Mouse (Mus musculus) CH12.LX (cell line): Measurements from ENCODE around the gene Tex33. TPM values are rescaled to one million over a fixed set of nuclear protein-coding genes. Genes with fewer than 3 reads are reported as not detected.

ENCODE experiments used
- DNase-seq: peaks from one replicate; pipeline ENCODE4 v3.0.0-alpha.2; 2013; ENCODE audit errors: extremely low read depth
- H3K27ac ChIP-seq: 2 replicates; pipeline ENCODE4 v1.5.1; 2012; ENCODE audit warnings: low read depth, mild to moderate bottlenecking, control low read depth, moderate library complexity; ENCODE audit not compliant: insufficient read depth
- H3K27me3 ChIP-seq: replicated peaks from 2 replicates; pipeline ENCODE3; 2012; ENCODE audit warnings: inconsistent platforms
- H3K36me3 ChIP-seq, 2 experiments: replicated peaks in 1 of 2; 2 replicates each; pipeline versions ENCODE3 to v1.6.1; 2012; ENCODE audit warnings: inconsistent platforms in 1 of 2, low read length in 1 of 2, mild to moderate bottlenecking in 1 of 2, mixed read lengths in 1 of 2, moderate library complexity in 1 of 2; ENCODE audit not compliant: control insufficient read depth in 1 of 2, insufficient read depth in 1 of 2
- H3K4me1 ChIP-seq, 2 experiments: 2 replicates each; pipeline ENCODE4 v1.6.1; 2012; ENCODE audit warnings: inconsistent platforms in 1 of 2, moderate library complexity in 1 of 2; ENCODE audit not compliant: insufficient read depth in 2 of 2, control insufficient read depth in 1 of 2
- H3K4me2 ChIP-seq: 2 replicates; pipeline ENCODE4 v1.6.1; 2012; ENCODE audit warnings: low read depth, mild to moderate bottlenecking, control low read depth; ENCODE audit not compliant: poor library complexity, insufficient read depth, severe bottlenecking
- H3K4me3 ChIP-seq, 3 experiments: fragments of 150-350 bp in 1 of 3; sonication (generic) in 1 of 3; replicated peaks in 1 of 3; 2 replicates each; pipeline versions ENCODE3 to v1.5.1; 2011 to 2012; ENCODE audit warnings: low read depth in 2 of 3, low read length in 2 of 3, mild to moderate bottlenecking in 2 of 3, moderate library complexity in 2 of 3, control low read depth in 1 of 3, improper control_type of control experiment in 1 of 3, inconsistent platforms in 1 of 3, mixed read lengths in 1 of 3; ENCODE audit not compliant: poor library complexity in 1 of 3
- H3K79me2 ChIP-seq: replicated peaks from 2 replicates; pipeline ENCODE4 v1.6.1; 2012; ENCODE audit warnings: mild to moderate bottlenecking, moderate library complexity; ENCODE audit not compliant: control insufficient read depth, poor library complexity, insufficient read depth, severe bottlenecking; ENCODE audit errors: extremely low read depth
- H3K9ac ChIP-seq: 2 replicates; pipeline ENCODE4 v1.6.1; 2012; ENCODE audit warnings: low read depth, mild to moderate bottlenecking, control low read depth, moderate library complexity; ENCODE audit not compliant: insufficient read depth
- H3K9me3 ChIP-seq: replicated peaks from 2 replicates; pipeline ENCODE3; 2012; ENCODE audit warnings: low read length, inconsistent platforms, mixed read lengths
- BHLHE40 ChIP-seq: IDR thresholded peaks from 2 replicates; pipeline ENCODE4 v1.6.1; 2011; ENCODE audit warnings: mild to moderate bottlenecking, low read depth, low read length, improper control_type of control experiment
- CTCF ChIP-seq, 2 experiments: IDR thresholded peaks in 1 of 2; conservative IDR thresholded peaks in 1 of 2; 2 replicates each; pipeline ENCODE4 v1.5.1; 2011 to 2012; ENCODE audit warnings: low read depth in 2 of 2, low read length in 2 of 2, improper control_type of control experiment in 1 of 2, inconsistent platforms in 1 of 2, mild to moderate bottlenecking in 1 of 2, moderate library complexity in 1 of 2
- E2F4 ChIP-seq: IDR thresholded peaks from 2 replicates; pipeline ENCODE4 v1.6.1; 2011; ENCODE audit warnings: low read depth, low read length, improper control_type of control experiment; ENCODE audit not compliant: insufficient replicate concordance
- ELF1 ChIP-seq: IDR thresholded peaks from 2 replicates; pipeline ENCODE4 v1.6.1; 2014; ENCODE audit warnings: low read depth, mild to moderate bottlenecking, inconsistent platforms, low read length, improper control_type of control experiment
- EP300 ChIP-seq: IDR thresholded peaks from 2 replicates; pipeline ENCODE4 v1.6.1; 2011; ENCODE audit warnings: low read length, improper control_type of control experiment
- ETS1 ChIP-seq: conservative IDR thresholded peaks from 2 replicates; pipeline ENCODE4 v1.6.1; 2012; ENCODE audit warnings: low read depth, mild to moderate bottlenecking, inconsistent platforms, low read length, improper control_type of control experiment, moderate library complexity
- GABPA ChIP-seq: IDR thresholded peaks from 2 replicates; pipeline ENCODE4 v1.6.1; 2012; ENCODE audit warnings: low read depth, low read length, improper control_type of control experiment, inconsistent platforms; ENCODE audit not compliant: insufficient replicate concordance
- HCFC1 ChIP-seq: IDR thresholded peaks from 2 replicates; pipeline ENCODE4 v1.6.1; 2012; ENCODE audit warnings: low read depth, mild to moderate bottlenecking, inconsistent platforms, low read length, improper control_type of control experiment
- JUND ChIP-seq: conservative IDR thresholded peaks from 2 replicates; pipeline ENCODE4 v1.6.1; 2011; ENCODE audit warnings: low read depth, low read length, improper control_type of control experiment
- KAT2A ChIP-seq: IDR thresholded peaks from 2 replicates; pipeline ENCODE4 v1.6.1; 2012; ENCODE audit warnings: low read length, improper control_type of control experiment, inconsistent platforms; ENCODE audit not compliant: insufficient replicate concordance
- MAFK ChIP-seq: IDR thresholded peaks from 2 replicates; pipeline ENCODE4 v1.6.1; 2011; ENCODE audit warnings: low read length, improper control_type of control experiment; ENCODE audit not compliant: insufficient replicate concordance
- MAX ChIP-seq: IDR thresholded peaks from 2 replicates; pipeline ENCODE4 v1.6.1; 2011; ENCODE audit warnings: low read length, improper control_type of control experiment
- MAZ ChIP-seq: IDR thresholded peaks from 2 replicates; pipeline ENCODE4 v1.6.1; 2012; ENCODE audit warnings: low read depth, mild to moderate bottlenecking, inconsistent platforms, low read length, improper control_type of control experiment, moderate library complexity
- MEF2A ChIP-seq: IDR thresholded peaks from 2 replicates; pipeline ENCODE4 v1.6.1; 2014; ENCODE audit warnings: low read depth, mild to moderate bottlenecking, inconsistent platforms, low read length, improper control_type of control experiment, borderline replicate concordance
- MXI1 ChIP-seq: IDR thresholded peaks from 2 replicates; pipeline ENCODE4 v1.6.1; 2011; ENCODE audit warnings: mild to moderate bottlenecking, low read depth, low read length, improper control_type of control experiment
- MYC ChIP-seq: IDR thresholded peaks from 2 replicates; pipeline ENCODE4 v1.6.1; 2011; ENCODE audit warnings: low read depth, mild to moderate bottlenecking, improper control_type of control experiment, low read length
- NELFE ChIP-seq: IDR thresholded peaks from 2 replicates; pipeline ENCODE4 v1.6.1; 2011; ENCODE audit warnings: low read depth, low read length, improper control_type of control experiment
- NRF1 ChIP-seq: IDR thresholded peaks from 2 replicates; pipeline ENCODE4 v1.6.1; 2014; ENCODE audit warnings: low read depth, mild to moderate bottlenecking, inconsistent platforms, low read length, improper control_type of control experiment, moderate library complexity
- POLR2A ChIP-seq: IDR thresholded peaks from 2 replicates; pipeline ENCODE4 v1.6.1; 2011; ENCODE audit warnings: low read depth, mild to moderate bottlenecking, improper control_type of control experiment, low read length
- POLR2AphosphoS2 ChIP-seq: IDR thresholded peaks from 2 replicates; pipeline ENCODE4 v1.6.1; 2011; ENCODE audit warnings: low read depth, low read length, improper control_type of control experiment
- RAD21 ChIP-seq: IDR thresholded peaks from 2 replicates; pipeline ENCODE4 v1.6.1; 2011; ENCODE audit warnings: low read depth, mild to moderate bottlenecking, low read length, improper control_type of control experiment, moderate library complexity
- RCOR1 ChIP-seq: conservative IDR thresholded peaks from 2 replicates; pipeline ENCODE4 v1.6.1; 2012; ENCODE audit warnings: low read depth, mild to moderate bottlenecking, inconsistent platforms, low read length, improper control_type of control experiment
- SIN3A ChIP-seq: IDR thresholded peaks from 2 replicates; pipeline ENCODE4 v1.6.1; 2012; ENCODE audit warnings: low read length, improper control_type of control experiment, inconsistent platforms
- SMC3 ChIP-seq: IDR thresholded peaks from 2 replicates; pipeline ENCODE4 v1.6.1; 2011; ENCODE audit warnings: low read depth, low read length, improper control_type of control experiment
- TCF12 ChIP-seq: IDR thresholded peaks from 2 replicates; pipeline ENCODE4 v1.6.1; 2014; ENCODE audit warnings: low read depth, mild to moderate bottlenecking, inconsistent platforms, low read length, improper control_type of control experiment
- USF1 ChIP-seq: IDR thresholded peaks from 2 replicates; pipeline ENCODE4 v1.6.1; 2014; ENCODE audit warnings: low read depth, mild to moderate bottlenecking, inconsistent platforms, low read length, improper control_type of control experiment
- ZC3H11A ChIP-seq: IDR thresholded peaks from 2 replicates; pipeline ENCODE4 v1.6.1; 2012; ENCODE audit warnings: low read depth, mild to moderate bottlenecking, inconsistent platforms, low read length, improper control_type of control experiment
- ZMIZ1 ChIP-seq: IDR thresholded peaks from 2 replicates; pipeline ENCODE4 v1.6.1; 2012; ENCODE audit warnings: low read depth, mild to moderate bottlenecking, inconsistent platforms, low read length, improper control_type of control experiment
- ZNF384 ChIP-seq: IDR thresholded peaks from 2 replicates; pipeline ENCODE4 v1.6.1; 2012; ENCODE audit warnings: low read depth, low read length, improper control_type of control experiment, inconsistent platforms
- dilution Hi-C: fragments of 300-500 bp; cut with MboI; formaldehyde crosslinking; loops from 2 replicates; pipeline ENCODE4 v1.14.3; 2020; ENCODE audit warnings: low sequenced_read_pairs; ENCODE audit not compliant: extremely low pct_unique_long_range_greater_than_20kb, extremely low pct_ligation_motif_present
- in situ Hi-C: fragments of 300-500 bp; cut with MboI; formaldehyde crosslinking; loops from 3 replicates; pipeline ENCODE4 v1.14.3; 2019; ENCODE audit warnings: low sequenced_read_pairs, low pct_ligation_motif_present, low pct_unique_long_range_greater_than_20kb, mixed read lengths
- polyA plus RNA-seq: library from polyadenylated mRNA; unstranded; fragments of >175 nt; gene quantifications from 2 replicates; pipeline ENCODE4 v1.2.1, GENCODE M21; 2012; ENCODE audit warnings: low read depth; ENCODE audit not compliant: insufficient read length
- total RNA-seq, 2 experiments: library from RNA; depleted of rRNA; stranded (reverse); fragments of 300-350 nt in 1 of 2; fragments of >200 nt in 1 of 2; gene quantifications; 2 replicates each; pipeline ENCODE4 v1.2.3; 2012 to 2014

The Tex33 gene
- total and polyA plus RNA-seq, 3 experiments = not detected

DNA sequence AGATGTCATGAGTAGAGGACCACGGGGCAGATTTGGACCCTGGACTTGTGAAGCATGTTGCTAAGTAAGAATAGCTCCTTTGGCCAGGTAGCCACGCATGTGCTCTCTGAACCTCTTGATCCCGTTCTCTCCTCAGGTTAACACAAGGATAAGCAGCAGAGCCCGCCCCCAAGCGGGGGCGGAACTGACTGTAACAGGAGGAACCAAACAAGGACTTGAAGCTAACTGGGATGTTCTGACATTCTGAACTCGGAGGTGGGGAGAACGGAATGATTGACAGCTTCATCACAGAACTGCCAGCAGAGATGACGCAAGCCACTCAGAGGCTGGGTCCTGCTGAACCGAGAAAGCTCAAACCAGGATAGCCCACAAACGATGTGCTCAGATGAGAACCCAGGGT lies 28.8 kb upstream of the Tex33 start:
- no peak overlapping the region for H3K4me2 ChIP-seq
- H3K9ac ChIP-seq = no peak overlapping the region
- peaks cover 0 to 8% of the 10 kb centered on the region in 2 experiments; a peak in 2 of 4 replicates for H3K4me1 ChIP-seq
- H3K9me3 ChIP-seq = peaks cover 8% of the 10 kb centered on the region
- H3K27ac ChIP-seq = no peak overlapping the region
- H3K36me3 ChIP-seq = no peaks in the 10 kb centered on the region
- H3K27me3 ChIP-seq = peaks cover 38% of the 10 kb centered on the region
- in situ Hi-C loops (loop anchor here (10.0 kb wide), 1 partner anchor 60 kb away; no protein-coding TSS in a partner anchor), dilution Hi-C loops (no loop called here)
- TF ChIP-seq RAD21 (no peak), RCOR1 (no peak), POLR2AphosphoS2 (no peak), MAFK (no peak), MEF2A (no peak), CTCF (conservative IDR thresholded peaks at IDR 0.05 in 1 of 2, IDR thresholded peaks at IDR 0.05 in 1 of 2; ENCODE audit: low read depth in 2 of 2, low read length in 2 of 2) (no peak), EP300 (no peak), ZNF384 (no peak), POLR2A (no peak), KAT2A (no peak), ZMIZ1 (no peak), ZC3H11A (no peak), USF1 (no peak), MAZ (no peak)
- H3K79me2 ChIP-seq = no peaks in the 10 kb centered on the region
- DNase-seq = no peak
- no peak overlapping the region for H3K4me3 ChIP-seq

DNA sequence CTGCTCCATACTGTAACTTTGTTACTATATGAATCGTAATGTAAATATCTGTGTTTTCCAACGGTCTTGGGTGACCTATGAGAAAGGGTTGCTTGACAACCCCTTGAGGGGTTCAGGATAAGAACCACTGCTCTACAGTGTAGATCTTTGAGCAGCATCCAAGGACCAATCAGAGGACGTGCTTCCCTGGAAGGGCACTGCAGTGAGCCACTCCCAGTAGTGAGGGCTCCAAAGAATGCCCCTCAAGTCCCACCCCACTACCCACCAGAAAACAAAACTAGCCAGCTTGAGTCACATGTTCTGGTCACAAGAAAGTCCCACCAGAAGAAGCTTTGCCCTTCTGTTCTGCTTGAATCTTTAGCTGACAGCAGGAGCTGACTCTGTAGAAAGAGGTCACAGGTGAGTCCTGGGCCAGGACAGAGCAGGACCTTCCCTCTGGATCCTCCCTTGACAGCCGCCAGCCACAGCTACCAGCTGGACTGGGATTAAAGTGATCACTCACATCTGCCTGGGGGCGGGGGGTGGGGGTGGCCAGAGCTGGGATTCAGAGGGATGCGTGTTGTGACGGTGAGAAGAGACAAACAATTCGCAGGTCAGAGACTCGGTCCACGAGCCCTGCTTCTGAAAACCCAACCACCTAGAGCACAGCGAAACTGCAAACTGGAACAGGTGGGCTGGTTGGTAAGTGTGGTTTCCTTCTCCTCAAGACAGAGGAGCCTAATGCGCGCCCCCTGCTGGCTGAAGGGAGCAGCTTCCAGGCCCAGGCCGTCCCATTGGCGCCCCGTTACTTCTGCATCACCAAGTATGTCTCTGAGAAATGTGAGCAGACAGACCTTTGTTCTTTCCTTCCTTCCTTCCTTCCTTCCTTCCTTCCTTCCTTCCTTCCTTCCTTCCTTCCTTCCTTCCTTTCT lies 26.6 kb upstream of the Tex33 start:
- peaks cover 0 to 8% of the 10 kb centered on the region in 2 experiments; a peak in 2 of 4 replicates for H3K4me1 ChIP-seq
- in situ Hi-C loops (loop anchor here (10.0 kb wide), 1 partner anchor 58 kb away; no protein-coding TSS in a partner anchor), dilution Hi-C loops (no loop called here)
- no peak overlapping the region for H3K27ac ChIP-seq
- peak overlapping the region; percentile 68 for H3K4me2 ChIP-seq
- peak; percentile 89 for DNase-seq
- H3K36me3 ChIP-seq = no peaks in the 10 kb centered on the region
- H3K9ac ChIP-seq = no peak overlapping the region
- H3K79me2 ChIP-seq = no peaks in the 10 kb centered on the region
- no peak overlapping the region for H3K4me3 ChIP-seq
- H3K27me3 ChIP-seq = peaks cover 40% of the 10 kb centered on the region
- peaks cover 4% of the 10 kb centered on the region for H3K9me3 ChIP-seq
- no peak; the same call in 1 of the 2 replicates for TF ChIP-seq NELFE
- TF ChIP-seq RCOR1 = no peak
- TF ChIP-seq KAT2A = no peak
- no peak for TF ChIP-seq GABPA
- TF ChIP-seq POLR2A = no peak
- no peak for TF ChIP-seq E2F4
- TF ChIP-seq EP300 = no peak
- TF ChIP-seq MAX = no peak
- peak; percentile 61 for TF ChIP-seq TCF12
- peak; percentile 86 for TF ChIP-seq SMC3
- 0 out of 2 replicates have a peak, but pooled peaks have one; percentile 26 for TF ChIP-seq SIN3A
- TF ChIP-seq CTCF (conservative IDR thresholded peaks at IDR 0.05 in 1 of 2, IDR thresholded peaks at IDR 0.05 in 1 of 2; ENCODE audit: low read depth in 2 of 2, low read length in 2 of 2) = peak; percentile 78 to 92
- 0 out of 2 replicates have a peak, but pooled peaks have one; percentile 15 for TF ChIP-seq HCFC1
- no peak for TF ChIP-seq JUND
- TF ChIP-seq MEF2A = 0 out of 2 replicates have a peak, but pooled peaks have one; percentile 21
- TF ChIP-seq POLR2AphosphoS2 = no peak
- TF ChIP-seq NRF1 = no peak
- no peak for TF ChIP-seq BHLHE40
- no peak for TF ChIP-seq ELF1
- 0 out of 2 replicates have a peak, but pooled peaks have one; percentile 52 for TF ChIP-seq MXI1
- TF ChIP-seq RAD21 = peak; percentile 58
- TF ChIP-seq ETS1 = no peak
- peak; percentile 55; the same call in 1 of the 2 replicates for TF ChIP-seq MYC
